Mouse (Mus musculus): Measurements from ENCODE around the gene Akr1a1.

DNA sequence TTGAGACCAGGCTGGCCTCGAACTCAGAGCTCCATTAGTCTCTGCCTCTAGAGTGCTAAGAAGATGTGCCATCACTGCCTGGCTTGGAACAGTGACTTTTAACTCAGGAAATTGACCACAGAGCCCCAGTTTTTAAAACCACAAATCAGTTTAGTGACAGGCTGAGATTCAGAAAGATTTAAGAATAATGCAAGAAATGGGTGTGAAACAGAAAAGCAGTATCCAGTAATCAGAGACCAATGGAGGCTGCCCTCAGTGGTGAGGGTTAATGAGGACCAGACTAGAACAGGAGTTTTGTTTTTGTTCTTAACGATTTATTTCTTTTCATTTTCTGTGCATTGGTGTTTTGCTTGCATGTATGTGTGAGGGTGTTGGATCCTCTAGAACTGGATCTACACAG, 33.2 kb upstream of the Akr1a1 start:
- TF ChIP-seq EP300 (IDR thresholded peaks at IDR 0.05) (no peak), CTCF (IDR thresholded peaks at IDR 0.05) (no peak)
